Mouse (Mus musculus) T-helper 17 cell (primary cell): ENCODE measurements around the gene Rbbp8nl.

Experiments used
- in situ Hi-C, 2 experiments: fragments of 300-600 bp; cut with MboI, MseI; formaldehyde crosslinking; loops; 1 replicate in 1 of 2; 2 replicates in 1 of 2; pipeline ENCODE4 v1.15.1; 2025; ENCODE audit warnings: high pct_unique_total_duplicates in 2 of 2

Rbbp8nl gene

DNA sequence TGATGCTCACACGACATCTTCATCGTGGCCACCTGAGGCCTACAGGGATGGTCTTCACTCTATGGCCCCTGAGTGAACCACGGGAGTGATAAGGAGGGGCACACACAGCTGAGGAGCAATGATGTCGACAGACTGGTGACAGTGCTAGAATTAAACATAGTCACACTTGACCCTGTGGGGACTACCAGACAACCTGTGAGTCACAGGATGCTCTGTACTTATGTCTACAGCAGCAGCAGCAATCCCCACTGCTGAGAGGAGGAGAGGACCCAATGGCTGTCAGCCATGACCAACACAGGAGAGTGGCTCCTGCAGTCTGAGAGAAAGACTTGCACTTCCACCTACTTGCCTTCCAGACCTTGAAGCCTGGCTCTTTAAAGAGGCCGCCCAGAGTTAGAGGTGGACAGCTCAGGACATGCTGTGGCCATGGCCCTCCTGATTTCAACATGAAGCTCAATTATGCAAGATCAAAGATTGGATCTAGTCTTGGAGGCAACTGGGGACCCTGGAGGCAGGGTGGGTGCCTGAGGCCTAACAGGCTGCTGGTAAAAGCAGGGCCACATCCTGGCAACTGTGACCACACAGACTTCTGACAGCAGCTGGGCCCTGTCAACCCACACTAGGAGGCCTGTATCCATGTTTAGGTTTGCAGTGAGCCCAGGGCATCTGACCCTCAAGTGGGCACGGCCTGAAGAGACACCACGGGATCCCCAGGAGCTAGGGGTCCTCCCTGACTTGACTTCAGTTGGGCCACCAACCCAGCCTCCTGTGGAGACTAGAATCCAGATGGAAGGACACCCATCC is 56.4 kb downstream of the Rbbp8nl start:
- in situ Hi-C loops, result no loop called here

- in situ Hi-C loops, result no loop called here
Measured at GRCm38 (mm10) chr2:180230482-180230881, 59.2 kb downstream of the Rbbp8nl start.

DNA sequence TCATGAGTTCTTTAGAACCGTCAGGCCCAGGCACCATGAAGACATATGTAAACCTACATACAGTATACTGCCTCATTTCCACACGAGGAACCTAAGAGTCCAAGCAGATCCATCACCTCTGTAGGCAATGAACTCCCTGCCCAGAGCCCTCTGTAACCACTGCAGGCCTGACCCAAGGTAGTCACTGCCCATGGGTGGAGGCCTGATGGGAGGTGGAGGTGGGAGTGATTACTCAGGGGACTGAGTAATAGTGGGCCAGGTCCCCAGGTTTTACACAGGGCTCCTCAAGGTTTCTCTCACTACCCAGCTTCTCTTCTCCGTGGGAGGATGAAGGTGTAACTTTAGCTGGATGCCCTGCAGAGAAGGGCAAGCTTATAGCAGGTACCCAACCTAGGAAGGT is 60.5 kb downstream of the Rbbp8nl start:
- in situ Hi-C loops, result loop anchor here in 1 of 2 experiments (10.0 kb wide), 1 partner anchor 814 kb away; no protein-coding TSS in a partner anchor

DNA sequence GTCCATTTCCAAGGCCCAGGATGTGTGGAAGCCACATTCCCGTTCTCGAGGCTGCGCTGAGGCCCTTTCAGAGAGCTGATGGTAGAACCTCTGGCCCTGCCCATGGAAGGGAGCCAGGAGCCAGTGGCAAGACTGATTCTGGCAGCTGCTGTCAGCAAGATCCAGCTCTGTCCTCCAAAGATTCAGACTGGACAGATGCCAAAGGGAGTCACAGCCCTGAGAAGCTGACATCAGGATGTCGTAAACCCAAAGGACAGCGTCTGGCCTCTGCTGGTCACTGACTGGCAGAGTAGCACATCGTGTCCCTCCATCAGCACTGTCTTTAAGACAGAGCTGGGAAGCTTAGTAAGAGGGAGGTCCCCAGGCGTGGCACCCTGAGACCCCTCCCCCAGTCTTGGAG is 61.1 kb downstream of the Rbbp8nl start:
- in situ Hi-C loops, result loop anchor here in 1 of 2 experiments (10.0 kb wide), 1 partner anchor 814 kb away; no protein-coding TSS in a partner anchor

GRCm38 (mm10) chr2:180228060-180228458 is 61.6 kb downstream of the Rbbp8nl start:
- in situ Hi-C loops, result loop anchor here in 1 of 2 experiments (10.0 kb wide), 1 partner anchor 813 kb away; no protein-coding TSS in a partner anchor
